ENCODE assay signal across 14 mouse cellular contexts in genomic region chr1:33494524-33495202, GRCm38 (mm10).
A peak's percentile ranks its signal among the peaks of the same experiment; 100 is the strongest.
DNase-seq lines count a peak whose midpoint lies in the region; ATAC-seq lines count a peak whose summit lies in the region.
"Had no signal": no experiment of that assay in that cellular context is flagged by ENCODE, and none has a peak within 500 bp of the region (broad histone marks: within the 10 kb centered on the region; RNA-seq: fewer than 3 reads in every experiment).

No protein-coding gene starts in this region.

- DNase-seq in R1 (ENCODE audit: low read depth, low spot score) = peak; percentile 16
- peak; percentile 42 for DNase-seq in brain, embryonic 18.5 days (ENCODE audit: low read depth, low spot score)
- DNase-seq in yolk sac, embryonic 10.5 days (ENCODE audit: low spot score) = no peak
- no peak for DNase-seq in left cerebral cortex, adult 11 months (ENCODE audit: low spot score)
- no peak for DNase-seq in cerebellum, postnatal 25 days
- DNase-seq: heart, adult 11 months; kidney, postnatal 10 days; left cerebral cortex, postnatal 4 days had no signal

- H3K4me3 ChIP-seq in hindbrain, embryonic 13.5 days = no peak overlapping the region
- H3K4me3 ChIP-seq in midbrain, embryonic 15.5 days = no peak overlapping the region
- H3K4me3 ChIP-seq: heart, embryonic 15.5 days; liver, embryonic 12.5 days had no signal

- WGBS in hindbrain, embryonic 13.5 days = 10% methylated on average over 2 of the region's 2 CpGs
- WGBS in midbrain, embryonic 15.5 days = 6% methylated on average over 2 of the region's 2 CpGs

- H3K27ac ChIP-seq in hindbrain, embryonic 13.5 days = peak overlapping the region; percentile 53; the same call in 1 of the 2 replicates
- peak overlapping the region; percentile 67 for H3K27ac ChIP-seq in midbrain, embryonic 15.5 days
- H3K27ac ChIP-seq: heart, embryonic 15.5 days; liver, embryonic 12.5 days had no signal

- H3K4me2 ChIP-seq in hindbrain, embryonic 13.5 days = no peak overlapping the region
- no peak overlapping the region for H3K4me2 ChIP-seq in midbrain, embryonic 15.5 days
- H3K4me2 ChIP-seq: heart, embryonic 15.5 days; liver, embryonic 12.5 days had no signal

- H3K9me3 ChIP-seq in hindbrain, embryonic 13.5 days = no peaks in the 10 kb centered on the region
- no peaks in the 10 kb centered on the region for H3K9me3 ChIP-seq in midbrain, embryonic 15.5 days
- H3K9me3 ChIP-seq: heart, embryonic 15.5 days; liver, embryonic 12.5 days had no signal

- peak; percentile 79; the same call in 1 of the 2 replicates for ATAC-seq in hindbrain, embryonic 13.5 days (ENCODE audit: low FRiP score)
- ATAC-seq in midbrain, embryonic 15.5 days (replicated peaks) = peak; percentile 90
- ATAC-seq: CD4-positive, CD25-positive, alpha-beta regulatory T cell, adult 4 months; inflammation-experienced regulatory T-cells, adult 6 months; liver, embryonic 12.5 days had no signal

- no peaks in the 10 kb centered on the region for H3K27me3 ChIP-seq in hindbrain, embryonic 13.5 days
- no peaks in the 10 kb centered on the region for H3K27me3 ChIP-seq in midbrain, embryonic 15.5 days (replicated peaks)
- H3K27me3 ChIP-seq: heart, embryonic 15.5 days; liver, embryonic 12.5 days had no signal

- no peaks in the 10 kb centered on the region for H3K36me3 ChIP-seq in hindbrain, embryonic 13.5 days
- no peaks in the 10 kb centered on the region for H3K36me3 ChIP-seq in midbrain, embryonic 15.5 days (replicated peaks)
- H3K36me3 ChIP-seq: heart, embryonic 15.5 days had no signal

- H3K4me1 ChIP-seq in hindbrain, embryonic 13.5 days (replicated peaks) = peaks cover 21% of the 10 kb centered on the region
- H3K4me1 ChIP-seq in midbrain, embryonic 15.5 days = peaks cover 17% of the 10 kb centered on the region; the same call in 1 of the 2 replicates
- H3K4me1 ChIP-seq: heart, embryonic 15.5 days had no signal

- H3K9ac ChIP-seq in hindbrain, embryonic 13.5 days = no peak overlapping the region
- no peak overlapping the region for H3K9ac ChIP-seq in midbrain, embryonic 15.5 days
- H3K9ac ChIP-seq: heart, embryonic 15.5 days; liver, embryonic 12.5 days had no signal

Comparison
In these comparisons a context has a peak if more than half of its experiments do, and no peak if none do; other contexts are left out.
1. DNase-seq: peak in R1 (single experiment) and brain, embryonic 18.5 days (single experiment); none in yolk sac, embryonic 10.5 days (single experiment), left cerebral cortex, adult 11 months (single experiment) and cerebellum, postnatal 25 days (0 of 2).